Mouse (Mus musculus) neural tube, embryonic 15.5 days (tissue): Measurements from ENCODE around the gene Acvr1c. TPM values are rescaled to one million over a fixed set of nuclear protein-coding genes. Genes with fewer than 3 reads are reported as not detected.

Experiments
- ATAC-seq: fragments of 200-750 bp; cut with Nextera tagmentation; 2 replicates; pipeline ENCODE4 v1.8.0; 2017; ENCODE audit warnings: mild to moderate bottlenecking, moderate TSS enrichment, moderate library complexity; ENCODE audit not compliant: low FRiP score
- H3K27ac ChIP-seq: fragments of 300-500 bp; sonication (generic); replicated peaks from 2 replicates; pipeline ENCODE4 v1.5.1; 2015; ENCODE audit warnings: mild to moderate bottlenecking, inconsistent platforms
- H3K27me3 ChIP-seq: fragments of 300-500 bp; sonication (generic); replicated peaks from 2 replicates; pipeline ENCODE4 v1.6.1; 2015; ENCODE audit warnings: inconsistent platforms
- H3K36me3 ChIP-seq: fragments of 300-500 bp; sonication (generic); 2 replicates; pipeline ENCODE4 v1.6.1; 2015; ENCODE audit warnings: inconsistent platforms
- H3K4me1 ChIP-seq: fragments of 300-500 bp; sonication (generic); 2 replicates; pipeline ENCODE4 v1.6.1; 2015; ENCODE audit warnings: inconsistent platforms
- H3K4me2 ChIP-seq: fragments of 300-500 bp; sonication (generic); 2 replicates; pipeline ENCODE4 v1.6.1; 2015; ENCODE audit warnings: inconsistent platforms, mild to moderate bottlenecking, moderate library complexity
- H3K4me3 ChIP-seq: fragments of 300-500 bp; sonication (generic); replicated peaks from 2 replicates; pipeline ENCODE4 v1.5.1; 2015; ENCODE audit warnings: mild to moderate bottlenecking, inconsistent platforms
- H3K9ac ChIP-seq: fragments of 300-500 bp; sonication (generic); replicated peaks from 2 replicates; pipeline ENCODE4 v1.6.1; 2015; ENCODE audit warnings: mild to moderate bottlenecking, inconsistent platforms
- H3K9me3 ChIP-seq: fragments of 300-500 bp; sonication (generic); replicated peaks from 2 replicates; pipeline ENCODE4 v1.6.1; 2016; ENCODE audit warnings: inconsistent platforms
- WGBS: fragments of 180-500 bp; shearing (Covaris S2); methylation state at CpG from one replicate; pipeline ENCODE4 v1.1.7; 2015; ENCODE audit warnings: mixed read lengths; 5-methylcytosine and 5-hydroxymethylcytosine counted together
- polyA plus RNA-seq: library from polyadenylated mRNA; unstranded; fragments of >200 nt; fragmentation: Nextera tagmentation; extraction: Ambion mirVana; gene quantifications from 2 replicates; pipeline ENCODE4 v1.2.1, GENCODE M21; 2015

The Acvr1c gene
- polyA plus RNA-seq, 1 experiment from 2014 or later: 0.36 TPM

DNA sequence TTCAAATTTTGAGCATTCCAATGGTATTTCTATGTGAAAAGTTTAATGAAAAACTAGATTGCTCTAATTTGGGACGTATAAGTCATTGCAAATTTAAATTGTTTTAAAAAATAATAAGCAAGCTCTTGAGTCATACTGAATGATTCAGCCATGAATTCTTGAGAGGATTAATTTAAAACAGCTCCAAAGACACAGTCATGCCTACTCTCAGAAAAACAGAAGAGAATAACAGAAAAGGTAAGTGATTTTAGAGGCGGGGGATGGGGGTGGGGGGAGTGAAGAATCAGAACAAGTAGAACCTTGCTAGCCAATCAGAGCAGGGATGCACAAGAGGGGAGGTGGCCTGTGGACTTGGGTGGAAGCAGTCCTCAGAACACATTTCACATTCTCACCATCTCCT lies 7.0 kb downstream of the Acvr1c start:
- no peak for ATAC-seq
- no peak overlapping the region for H3K9ac ChIP-seq
- H3K4me2 ChIP-seq: no peak overlapping the region
- H3K36me3 ChIP-seq: no peaks in the 10 kb centered on the region
- no peak overlapping the region for H3K4me3 ChIP-seq
- H3K27me3 ChIP-seq: 0 out of 2 replicates have a peak, but pooled peaks cover 4% of the 10 kb centered on the region
- WGBS: 91% methylated on average over 2 of the region's 2 CpGs
- H3K9me3 ChIP-seq: no peaks in the 10 kb centered on the region
- H3K27ac ChIP-seq: no peak overlapping the region
- H3K4me1 ChIP-seq: no peaks in the 10 kb centered on the region

DNA sequence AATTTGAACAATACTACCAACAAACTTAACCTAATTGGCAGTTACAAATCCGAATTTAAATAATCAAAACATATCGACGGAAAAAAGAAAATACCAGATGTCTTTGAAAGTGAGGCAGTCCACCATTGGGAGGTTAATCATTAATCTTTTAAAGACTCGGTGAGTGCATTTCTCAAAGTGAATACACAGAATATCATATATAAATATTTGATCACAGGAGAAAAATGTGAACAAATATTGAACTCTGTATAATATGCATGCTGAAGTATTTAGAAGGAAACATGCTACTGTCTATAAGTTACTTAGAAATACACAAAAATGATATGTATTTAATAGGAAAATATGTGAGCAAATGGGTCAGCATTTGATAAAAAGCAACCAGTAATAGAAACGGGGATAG lies 21.0 kb downstream of the Acvr1c start:
- H3K36me3 ChIP-seq: no peaks in the 10 kb centered on the region
- WGBS: 83% methylated on average over 5 of the region's 5 CpGs
- no peak overlapping the region for H3K4me2 ChIP-seq
- no peak for ATAC-seq
- H3K4me1 ChIP-seq: no peaks in the 10 kb centered on the region
- H3K9ac ChIP-seq: no peak overlapping the region
- no peak overlapping the region for H3K4me3 ChIP-seq
- H3K27ac ChIP-seq: no peak overlapping the region
- H3K9me3 ChIP-seq: no peaks in the 10 kb centered on the region
- H3K27me3 ChIP-seq: no peaks in the 10 kb centered on the region

DNA sequence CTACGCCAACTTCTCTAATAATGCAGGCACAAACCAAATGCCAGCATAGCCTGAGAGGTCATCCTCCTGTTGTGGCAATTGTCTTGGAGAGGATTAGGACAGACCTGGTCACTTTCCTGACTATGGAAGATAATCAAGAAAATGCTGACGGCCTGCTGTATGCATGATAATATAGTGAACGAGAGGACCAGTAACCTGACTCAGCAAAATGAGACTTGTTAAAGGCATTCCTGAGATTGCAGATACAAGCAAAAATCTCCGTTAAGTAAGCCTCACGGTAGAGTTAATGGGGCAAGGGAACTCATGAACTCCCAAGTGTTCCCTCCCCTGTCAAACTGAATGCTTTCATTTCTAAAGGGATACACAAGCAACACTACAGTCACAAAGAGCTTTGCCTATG lies 28.1 kb downstream of the Acvr1c start:
- H3K27me3 ChIP-seq: no peaks in the 10 kb centered on the region
- no peaks in the 10 kb centered on the region for H3K36me3 ChIP-seq
- peaks cover 2% of the 10 kb centered on the region for H3K4me1 ChIP-seq
- H3K4me3 ChIP-seq: no peak overlapping the region
- no peak for ATAC-seq
- H3K9ac ChIP-seq: no peak overlapping the region
- no peak overlapping the region for H3K27ac ChIP-seq
- H3K4me2 ChIP-seq: no peak overlapping the region
- H3K9me3 ChIP-seq: no peaks in the 10 kb centered on the region
- 80% methylated on average over 5 of the region's 5 CpGs for WGBS

DNA sequence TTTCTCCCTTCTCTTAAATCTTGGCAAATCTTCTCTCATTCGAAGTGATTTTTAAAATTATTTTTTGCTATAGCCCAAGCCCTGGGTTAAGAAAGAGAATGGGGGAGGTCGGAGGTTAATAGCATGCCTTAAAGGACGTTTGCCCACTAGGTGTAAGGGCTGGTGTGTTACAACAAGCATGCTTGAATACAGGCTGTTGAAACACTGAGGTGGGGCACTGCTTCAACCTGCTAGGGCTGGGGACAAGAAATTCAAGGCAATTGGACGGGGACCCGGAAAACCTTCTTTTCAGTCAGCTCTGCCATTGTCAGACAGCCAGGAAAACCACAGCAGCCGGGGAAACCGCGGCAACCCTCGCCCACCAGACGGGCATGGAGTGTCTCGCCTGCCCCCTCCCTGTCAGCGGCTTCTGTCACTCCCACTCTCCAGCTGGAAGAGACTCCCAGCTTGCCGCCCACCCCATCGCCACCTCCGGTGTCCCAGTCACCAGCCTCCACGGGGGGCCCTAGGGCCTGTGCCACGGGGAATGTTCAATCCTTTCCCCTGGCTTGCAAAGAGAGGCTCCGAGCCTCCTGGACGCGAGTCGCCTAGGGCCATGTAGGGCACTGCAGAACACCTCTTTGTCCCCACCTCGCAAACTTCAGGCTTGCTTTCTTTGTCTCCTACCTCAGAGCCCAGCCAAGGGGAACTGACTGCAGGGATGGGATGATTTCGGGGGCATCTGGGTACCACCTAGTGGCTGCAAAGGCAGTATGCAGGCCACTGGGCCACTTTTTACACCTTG lies 33.4 kb downstream of the Acvr1c start:
- no peaks in the 10 kb centered on the region for H3K27me3 ChIP-seq
- H3K36me3 ChIP-seq: no peaks in the 10 kb centered on the region
- no peak overlapping the region for H3K27ac ChIP-seq
- H3K9ac ChIP-seq: peak overlapping the region; percentile 50
- WGBS: 13% methylated on average over 23 of the region's 23 CpGs
- peak overlapping the region; percentile 39 for H3K4me3 ChIP-seq
- H3K4me1 ChIP-seq: peaks cover 8% of the 10 kb centered on the region
- peak overlapping the region; percentile 69 for H3K4me2 ChIP-seq
- no peaks in the 10 kb centered on the region for H3K9me3 ChIP-seq
- peak; percentile 90 for ATAC-seq

DNA sequence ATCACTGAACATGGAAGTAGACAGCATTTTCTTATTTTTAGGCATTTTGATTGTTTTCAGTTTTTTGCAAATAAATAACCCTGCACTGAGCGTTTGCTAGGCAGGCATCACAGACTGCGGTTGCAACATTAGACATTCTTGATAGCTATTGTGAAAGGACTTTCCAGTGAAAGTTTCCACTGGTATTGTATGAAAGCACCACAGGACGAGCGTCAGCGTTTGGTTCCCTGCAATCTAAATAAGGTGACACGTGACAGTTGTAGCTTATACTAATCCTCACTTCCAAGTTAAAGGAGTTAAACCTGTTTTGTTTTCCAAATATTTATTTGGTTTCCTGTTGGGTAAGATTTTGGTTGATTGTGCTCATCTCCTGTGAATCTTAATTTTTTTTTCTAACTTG lies 34.4 kb downstream of the Acvr1c start:
- Histone ChIP-seq H3K4me3 (no peak overlapping the region), H3K4me1 (peaks cover 8% of the 10 kb centered on the region), H3K36me3 (no peaks in the 10 kb centered on the region), H3K9me3 (no peaks in the 10 kb centered on the region), H3K27ac (no peak overlapping the region), H3K9ac (no peak overlapping the region), H3K27me3 (no peaks in the 10 kb centered on the region), H3K4me2 (no peak overlapping the region)
- no peak for ATAC-seq
- WGBS: 88% methylated on average over 6 of the region's 6 CpGs

DNA sequence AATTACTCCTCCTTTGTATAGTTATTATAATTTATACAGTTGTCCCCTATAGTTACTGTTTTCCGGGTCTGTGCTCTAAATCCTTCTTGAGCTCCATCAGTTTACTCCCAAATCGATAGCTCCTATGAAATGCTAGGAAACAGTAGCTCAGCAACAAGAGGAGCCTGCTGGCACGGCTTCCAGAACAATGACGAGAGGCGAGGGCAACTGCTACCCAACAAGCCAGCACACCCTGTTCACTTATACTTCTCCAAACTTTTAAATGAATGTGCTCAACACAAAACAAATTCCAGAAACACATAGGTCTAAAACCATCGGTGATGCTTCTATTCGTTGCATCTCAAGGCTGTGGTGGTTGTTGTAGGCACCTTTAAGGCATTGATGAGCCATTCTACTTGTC lies 41.5 kb downstream of the Acvr1c start:
- Histone ChIP-seq H3K4me1 (no peaks in the 10 kb centered on the region), H3K4me2 (no peak overlapping the region), H3K27ac (no peak overlapping the region), H3K36me3 (no peaks in the 10 kb centered on the region), H3K9me3 (no peaks in the 10 kb centered on the region), H3K27me3 (no peaks in the 10 kb centered on the region), H3K4me3 (no peak overlapping the region), H3K9ac (no peak overlapping the region)
- WGBS: 90% methylated on average over 7 of the region's 7 CpGs
- no peak for ATAC-seq

DNA sequence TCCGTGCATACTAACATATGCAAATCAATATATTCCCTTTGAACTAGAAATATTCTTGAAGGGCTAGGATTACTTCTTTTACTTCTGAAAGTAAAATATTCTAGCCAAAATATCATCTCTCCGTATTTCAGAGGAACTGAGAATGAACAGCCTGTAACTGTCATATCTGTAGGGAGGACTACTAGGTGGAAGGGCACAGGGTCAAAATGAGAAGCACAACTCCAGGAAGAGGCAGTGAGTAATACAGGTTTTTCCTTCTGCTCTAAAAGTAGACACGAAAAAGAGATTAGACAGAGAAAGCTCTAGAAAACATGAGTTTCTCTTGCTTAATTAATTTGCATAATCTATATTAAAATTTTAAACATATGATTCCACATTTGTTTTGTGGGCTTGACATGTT lies 48.0 kb downstream of the Acvr1c start:
- Histone ChIP-seq H3K4me1 (no peaks in the 10 kb centered on the region), H3K4me2 (no peak overlapping the region), H3K9me3 (no peaks in the 10 kb centered on the region), H3K27me3 (no peaks in the 10 kb centered on the region), H3K27ac (no peak overlapping the region), H3K4me3 (no peak overlapping the region), H3K36me3 (no peaks in the 10 kb centered on the region), H3K9ac (no peak overlapping the region)
- ATAC-seq: no peak
- 87% methylated on average over 3 of the region's 3 CpGs for WGBS

DNA sequence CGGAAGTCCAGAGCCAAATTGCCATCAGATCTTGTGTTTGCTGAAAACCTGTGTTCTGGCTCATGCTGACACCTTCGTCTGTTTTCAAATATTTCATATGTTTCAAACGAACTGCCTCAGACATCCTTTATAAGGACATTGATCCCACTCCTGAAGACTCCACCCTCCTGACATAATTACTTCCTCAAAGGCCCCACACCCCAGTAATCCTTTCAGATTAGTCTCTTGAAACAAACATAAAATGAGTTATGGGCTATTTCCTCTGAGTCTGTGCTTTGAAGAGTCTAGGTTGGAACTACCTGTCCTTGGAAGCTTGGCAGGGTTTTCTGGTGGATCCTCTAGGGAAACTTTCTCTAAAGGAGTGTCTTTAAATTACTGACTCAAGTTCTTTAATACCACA lies 53.2 kb downstream of the Acvr1c start:
- Histone ChIP-seq H3K4me3 (no peak overlapping the region), H3K36me3 (no peaks in the 10 kb centered on the region), H3K27ac (no peak overlapping the region), H3K4me2 (no peak overlapping the region), H3K9ac (no peak overlapping the region), H3K9me3 (no peaks in the 10 kb centered on the region), H3K4me1 (no peaks in the 10 kb centered on the region), H3K27me3 (no peaks in the 10 kb centered on the region)
- 80% methylated on average over 3 of the region's 3 CpGs for WGBS
- no peak for ATAC-seq

DNA sequence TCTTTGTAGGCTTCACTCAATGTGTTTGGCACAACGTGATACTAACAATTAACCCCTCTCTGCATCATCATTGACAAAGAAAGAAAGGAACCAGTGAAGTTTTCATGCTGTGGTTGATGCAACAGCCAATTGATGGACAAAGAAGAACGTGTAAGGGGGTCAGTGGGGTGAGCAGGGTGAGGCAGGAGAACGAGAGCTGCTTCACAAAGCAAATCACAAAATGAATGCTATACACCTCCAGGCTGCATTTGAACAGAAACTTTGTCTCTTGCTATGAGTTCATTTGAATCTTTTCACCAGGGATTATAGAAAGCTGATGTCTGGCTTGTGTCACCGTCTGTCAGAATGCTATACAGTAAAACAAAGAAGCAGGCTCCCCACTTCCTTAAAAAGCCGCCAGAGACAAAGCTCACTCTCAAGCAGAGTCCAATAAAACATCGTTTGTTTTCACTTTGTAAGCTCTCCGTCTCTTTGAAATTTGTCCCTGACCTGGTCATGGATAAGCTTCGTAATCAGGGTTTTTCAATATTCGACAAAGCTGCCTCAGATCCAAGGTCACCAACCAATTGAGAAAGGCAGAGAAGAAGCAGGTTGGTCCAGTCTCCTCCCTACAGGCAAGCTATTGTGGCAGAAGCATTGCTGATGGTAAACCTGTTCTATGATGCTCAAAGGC lies 67.8 kb downstream of the Acvr1c start:
- Histone ChIP-seq H3K4me2 (no peak overlapping the region), H3K36me3 (no peaks in the 10 kb centered on the region), H3K4me3 (no peak overlapping the region), H3K4me1 (peaks cover 8% of the 10 kb centered on the region; the same call in 1 of the 2 replicates), H3K9me3 (no peaks in the 10 kb centered on the region), H3K9ac (no peak overlapping the region), H3K27ac (no peak overlapping the region), H3K27me3 (no peaks in the 10 kb centered on the region)
- WGBS: 10% methylated on average over 9 of the region's 9 CpGs
- ATAC-seq: no peak

DNA sequence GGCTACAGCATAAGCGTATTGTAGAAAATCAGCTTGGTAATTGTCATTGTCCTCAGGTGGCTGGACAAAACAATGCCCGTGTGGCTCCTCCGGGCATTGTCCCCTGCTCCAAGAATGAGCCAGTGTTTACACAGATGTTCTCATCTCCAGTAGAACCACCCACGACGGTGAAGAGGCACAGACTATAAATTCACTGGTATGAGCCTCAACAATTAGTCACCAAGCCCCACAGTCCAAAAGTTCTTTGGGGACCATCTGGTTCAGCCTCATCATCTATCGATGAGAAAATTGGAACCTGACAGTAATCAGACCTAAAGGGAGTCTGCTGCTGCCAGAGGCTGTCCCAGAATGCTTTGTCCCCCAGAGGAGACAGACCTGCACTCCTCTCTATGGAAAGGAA lies 68.4 kb downstream of the Acvr1c start:
- no peak overlapping the region for H3K9ac ChIP-seq
- no peaks in the 10 kb centered on the region for H3K27me3 ChIP-seq
- 29% methylated on average over 6 of the region's 6 CpGs for WGBS
- no peak overlapping the region for H3K4me2 ChIP-seq
- ATAC-seq: no peak; the same call in 1 of the 2 replicates
- no peak overlapping the region for H3K4me3 ChIP-seq
- H3K4me1 ChIP-seq: peaks cover 8% of the 10 kb centered on the region; the same call in 1 of the 2 replicates
- no peaks in the 10 kb centered on the region for H3K9me3 ChIP-seq
- H3K27ac ChIP-seq: no peak overlapping the region
- no peaks in the 10 kb centered on the region for H3K36me3 ChIP-seq

DNA sequence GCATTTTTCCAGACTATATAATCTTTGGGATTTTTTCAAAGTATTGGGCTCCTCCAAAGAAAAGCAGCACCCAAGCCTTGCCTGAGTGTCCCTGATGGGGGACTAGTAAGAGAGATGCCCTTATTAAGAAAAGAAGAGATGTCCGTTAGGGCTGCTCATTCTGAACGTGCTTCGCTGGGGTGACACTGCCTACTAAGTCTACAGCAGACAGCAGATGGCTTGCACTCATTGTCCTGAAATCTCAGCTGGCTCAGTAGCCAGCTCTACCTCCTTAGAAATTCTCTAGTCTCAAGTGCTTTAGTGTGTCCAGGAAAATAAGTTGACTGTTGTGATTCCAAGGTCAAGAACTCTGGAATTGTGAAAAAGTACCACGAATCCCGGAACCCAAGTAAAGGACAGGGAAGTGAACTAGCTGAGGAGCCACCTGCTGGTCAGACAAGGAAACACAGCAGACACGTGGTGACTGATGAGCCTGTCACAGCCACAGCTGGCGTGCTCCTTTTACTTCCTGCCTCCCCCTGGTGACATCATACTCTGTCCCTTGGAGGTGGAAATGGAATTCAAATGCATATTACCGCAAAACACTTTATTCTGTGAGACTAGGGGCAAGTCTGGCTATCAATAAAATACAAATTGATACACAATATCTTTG lies 75.3 kb downstream of the Acvr1c start:
- H3K9me3 ChIP-seq: no peaks in the 10 kb centered on the region
- 57% methylated on average over 8 of the region's 8 CpGs for WGBS
- no peak overlapping the region for H3K9ac ChIP-seq
- ATAC-seq: no peak
- H3K36me3 ChIP-seq: no peaks in the 10 kb centered on the region
- no peak overlapping the region for H3K4me3 ChIP-seq
- no peak overlapping the region for H3K27ac ChIP-seq
- H3K27me3 ChIP-seq: no peaks in the 10 kb centered on the region
- no peak overlapping the region for H3K4me2 ChIP-seq
- H3K4me1 ChIP-seq: no peaks in the 10 kb centered on the region

DNA sequence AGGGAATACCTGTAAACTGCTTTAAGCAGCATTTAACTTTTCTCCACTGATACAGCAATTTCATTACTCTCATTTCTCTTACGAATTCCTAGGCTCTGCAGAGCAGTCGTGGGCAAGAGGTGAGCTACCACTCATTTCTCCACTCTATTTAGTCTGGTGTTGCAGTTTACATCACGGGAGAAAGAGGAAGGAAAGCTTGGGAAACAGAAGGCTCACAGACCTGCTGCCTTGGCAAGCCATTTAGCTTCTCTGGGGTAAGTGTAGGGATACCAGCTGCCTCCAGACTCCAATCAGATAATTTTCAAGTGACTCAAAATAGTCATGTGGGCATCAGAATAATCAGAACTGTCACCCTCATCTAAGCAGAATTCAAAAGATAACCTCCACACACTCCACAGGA lies 76.6 kb downstream of the Acvr1c start:
- no peak overlapping the region for H3K4me3 ChIP-seq
- H3K4me2 ChIP-seq: no peak overlapping the region
- no peaks in the 10 kb centered on the region for H3K9me3 ChIP-seq
- H3K36me3 ChIP-seq: no peaks in the 10 kb centered on the region
- no peak for ATAC-seq
- no peak overlapping the region for H3K27ac ChIP-seq
- no peaks in the 10 kb centered on the region for H3K27me3 ChIP-seq
- no peak overlapping the region for H3K9ac ChIP-seq
- WGBS: 77% methylated on average over 3 of the region's 3 CpGs
- no peaks in the 10 kb centered on the region for H3K4me1 ChIP-seq
